Mouse (Mus musculus) heart, postnatal 0 days (tissue): ENCODE measurements at regions not wholly inside any gene's neighbourhood (a gene's known extent, or its start where the extent isn't known, plus 50 kb on each side); places are given as distances from the start of the nearest gene placed in this dataset.

Experiments
- ATAC-seq: fragments of 200-750 bp; cut with Nextera tagmentation; 2 replicates; pipeline ENCODE4 v1.8.0; 2017; ENCODE audit warnings: low read depth, moderate number of reproducible peaks, moderate library complexity; ENCODE audit not compliant: insufficient read depth
- DNase-seq: peaks from one replicate; pipeline ENCODE4 v3.0.0-alpha.2; 2016; ENCODE audit warnings: low spot score
- H3K27ac ChIP-seq: fragments of 300-500 bp; sonication (generic); 2 replicates; pipeline ENCODE4 v1.5.1; 2014; ENCODE audit warnings: low read depth, mild to moderate bottlenecking
- H3K27me3 ChIP-seq: fragments of 300-500 bp; sonication (generic); 2 replicates; pipeline ENCODE4 v1.6.1; 2014; ENCODE audit warnings: low read length, mixed read lengths; ENCODE audit not compliant: control insufficient read depth, insufficient read depth
- H3K36me3 ChIP-seq: fragments of 300-500 bp; sonication (generic); replicated peaks from 2 replicates; pipeline ENCODE4 v1.6.1; 2014; ENCODE audit warnings: low read length, mixed read lengths; ENCODE audit not compliant: control insufficient read depth, insufficient read depth
- H3K4me1 ChIP-seq: fragments of 300-500 bp; sonication (generic); 2 replicates; pipeline ENCODE4 v1.6.1; 2014; ENCODE audit warnings: antibody characterized with exemption; ENCODE audit not compliant: control insufficient read depth, insufficient read depth
- H3K4me2 ChIP-seq: fragments of 300-500 bp; sonication (generic); 2 replicates; pipeline ENCODE4 v1.6.1; 2014; ENCODE audit warnings: low read depth, mild to moderate bottlenecking, low read length, moderate library complexity
- H3K4me3 ChIP-seq: fragments of 300-500 bp; sonication (generic); 2 replicates; pipeline ENCODE4 v1.5.1; 2014; ENCODE audit warnings: low read depth, low read length
- H3K9ac ChIP-seq: fragments of 300-500 bp; sonication (generic); replicated peaks from 2 replicates; pipeline ENCODE4 v1.6.1; 2014; ENCODE audit warnings: low read depth, low read length, mixed read lengths
- H3K9me3 ChIP-seq: fragments of 300-500 bp; sonication (generic); replicated peaks from 2 replicates; pipeline ENCODE4 v1.6.1; 2016; ENCODE audit warnings: low read length; ENCODE audit not compliant: control insufficient read depth
- CTCF ChIP-seq: IDR thresholded peaks from 2 replicates; pipeline ENCODE4 v1.5.1; 2016; ENCODE audit warnings: antibody characterized with exemption, control low read depth, low read depth
- EP300 ChIP-seq: IDR thresholded peaks from 2 replicates; pipeline ENCODE4 v1.6.1; 2016; ENCODE audit warnings: antibody characterized with exemption, low read depth
- WGBS: fragments of 180-500 bp; shearing (Covaris S2); extraction: QIAGEN DNeasy Blood & Tissue Kit; methylation state at CpG from one replicate; pipeline ENCODE4 v1.1.7; 2014; 5-methylcytosine and 5-hydroxymethylcytosine counted together

DNA sequence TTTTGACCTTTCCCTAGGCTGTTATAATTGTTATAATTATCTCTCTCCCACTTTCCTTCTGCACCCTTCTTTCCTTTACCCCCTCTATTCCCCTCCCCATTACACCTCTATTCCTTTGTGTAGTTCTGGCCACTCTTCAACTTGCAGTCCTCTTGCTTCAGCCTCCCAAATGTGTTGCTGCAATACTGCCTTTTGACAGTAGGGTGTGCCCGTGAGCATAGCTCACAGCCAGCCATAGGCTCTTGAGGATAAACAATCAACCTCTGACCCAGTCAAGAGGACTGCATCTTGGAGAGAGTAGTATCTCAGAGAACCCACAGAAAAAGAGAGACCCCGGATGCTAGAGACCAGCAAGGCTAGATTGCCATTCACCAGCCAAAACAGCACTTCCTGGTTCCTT, 184.9 kb upstream of the 4930535I16Rik start:
- H3K36me3 ChIP-seq = no peaks in the 10 kb centered on the region
- ATAC-seq (no peak), DNase-seq (no peak)
- no peaks in the 10 kb centered on the region for H3K4me1 ChIP-seq
- 0 out of 2 replicates have a peak, but pooled peaks cover 3% of the 10 kb centered on the region for H3K9me3 ChIP-seq
- no peak overlapping the region for H3K4me3 ChIP-seq
- H3K9ac ChIP-seq = no peak overlapping the region
- H3K27me3 ChIP-seq = peaks cover 3% of the 10 kb centered on the region; the same call in 1 of the 2 replicates
- H3K4me2 ChIP-seq = no peak overlapping the region
- 35% methylated on average over 2 of the region's 2 CpGs for WGBS
- TF ChIP-seq EP300 (no peak), CTCF (peak; percentile 43)
- H3K27ac ChIP-seq = no peak overlapping the region

- no peak for DNase-seq
- Histone ChIP-seq H3K27ac (no peak overlapping the region), H3K9me3 (no peaks in the 10 kb centered on the region), H3K9ac (no peak overlapping the region), H3K27me3 (no peaks in the 10 kb centered on the region), H3K4me1 (no peaks in the 10 kb centered on the region), H3K36me3 (no peaks in the 10 kb centered on the region), H3K4me2 (no peak overlapping the region), H3K4me3 (no peak overlapping the region)
- 87% methylated on average over 7 of the region's 7 CpGs for WGBS
- no peak for TF ChIP-seq EP300
- no peak for TF ChIP-seq CTCF
- ATAC-seq = no peak
These were observed 169.0 kb upstream of the 4930535I16Rik start for GRCm38 (mm10) chr4:124086801-124087200.

- Histone ChIP-seq H3K4me2 (no peak overlapping the region), H3K27ac (no peak overlapping the region), H3K27me3 (no peaks in the 10 kb centered on the region), H3K4me3 (no peak overlapping the region), H3K9me3 (no peaks in the 10 kb centered on the region), H3K4me1 (no peaks in the 10 kb centered on the region), H3K36me3 (no peaks in the 10 kb centered on the region), H3K9ac (no peak overlapping the region)
- DNase-seq = no peak
- no peak for TF ChIP-seq CTCF
- TF ChIP-seq EP300 = no peak
- 71% methylated on average over 7 of the region's 7 CpGs for WGBS
- ATAC-seq = no peak
These were observed 168.4 kb upstream of the 4930535I16Rik start for GRCm38 (mm10) chr4:124086254-124086653.

- 49% methylated on average over 3 of the region's 3 CpGs for WGBS
- no peak for TF ChIP-seq CTCF
- TF ChIP-seq EP300 = no peak
- no peak overlapping the region for H3K27ac ChIP-seq
- no peaks in the 10 kb centered on the region for H3K4me1 ChIP-seq
- DNase-seq = no peak
- H3K27me3 ChIP-seq = 0 out of 2 replicates have a peak, but pooled peaks cover 3% of the 10 kb centered on the region
- ATAC-seq = no peak
- H3K9me3 ChIP-seq = no peaks in the 10 kb centered on the region
- H3K36me3 ChIP-seq = no peaks in the 10 kb centered on the region
- H3K4me3 ChIP-seq = no peak overlapping the region
- H3K4me2 ChIP-seq = no peak overlapping the region
- no peak overlapping the region for H3K9ac ChIP-seq
These were observed 161.8 kb upstream of the 4930535I16Rik start for GRCm38 (mm10) chr4:124079603-124080002.

- H3K27me3 ChIP-seq = 0 out of 2 replicates have a peak, but pooled peaks cover 3% of the 10 kb centered on the region
- no peak overlapping the region for H3K27ac ChIP-seq
- H3K36me3 ChIP-seq = no peaks in the 10 kb centered on the region
- no peaks in the 10 kb centered on the region for H3K4me1 ChIP-seq
- H3K4me2 ChIP-seq = no peak overlapping the region
- H3K9ac ChIP-seq = no peak overlapping the region
- no peaks in the 10 kb centered on the region for H3K9me3 ChIP-seq
- no peak for TF ChIP-seq EP300
- TF ChIP-seq CTCF = no peak
- no peak overlapping the region for H3K4me3 ChIP-seq
- DNase-seq = no peak
- 61% methylated on average over 5 of the region's 5 CpGs for WGBS
- no peak for ATAC-seq
These were observed 157.7 kb upstream of the 4930535I16Rik start for GRCm38 (mm10) chr4:124075551-124075950.

GRCm38 (mm10) chr4:124073646-124074045, 155.8 kb upstream of the 4930535I16Rik start:
- Histone ChIP-seq H3K4me2 (no peak overlapping the region), H3K27me3 (no peaks in the 10 kb centered on the region), H3K27ac (no peak overlapping the region), H3K4me3 (no peak overlapping the region), H3K36me3 (no peaks in the 10 kb centered on the region), H3K9ac (no peak overlapping the region), H3K9me3 (no peaks in the 10 kb centered on the region), H3K4me1 (no peaks in the 10 kb centered on the region)
- TF ChIP-seq EP300 (no peak), CTCF (no peak)
- WGBS = 64% methylated on average over 1 of the region's 1 CpGs
- no peak for ATAC-seq
- no peak for DNase-seq
